Mouse (Mus musculus) bone marrow, adult 2 months (tissue): ENCODE data around the gene Tex30. TPM values are rescaled to one million over a fixed set of nuclear protein-coding genes. Genes with fewer than 3 reads are reported as not detected.
A peak's percentile ranks its signal among the peaks of the same experiment; 100 is the strongest.

Experiments
- H3K27ac ChIP-seq: fragments of 200-500 bp; 2 replicates; pipeline ENCODE4 v1.5.1; 2012; ENCODE audit warnings: low read depth, mild to moderate bottlenecking, control low read depth, inconsistent platforms, low read length; ENCODE audit not compliant: control insufficient read depth, poor library complexity, insufficient read depth
- H3K4me1 ChIP-seq: fragments of 200-500 bp; 2 replicates; pipeline ENCODE4 v1.6.1; 2011; ENCODE audit warnings: low read length; ENCODE audit not compliant: control insufficient read depth, insufficient read depth
- H3K4me3 ChIP-seq: fragments of 200-500 bp; replicated peaks from 2 replicates; pipeline ENCODE3; 2011; ENCODE audit warnings: mild to moderate bottlenecking, low read depth, low read length, control low read depth; ENCODE audit not compliant: control insufficient read depth
- CTCF ChIP-seq: fragments of 200-500 bp; IDR thresholded peaks from 2 replicates; pipeline ENCODE4 v1.5.1; 2011; ENCODE audit warnings: low read length, control low read depth; ENCODE audit not compliant: control insufficient read depth, insufficient read depth
- POLR2A ChIP-seq: fragments of 200-500 bp; IDR thresholded peaks from 2 replicates; pipeline ENCODE4 v1.6.1; 2011; ENCODE audit warnings: low read depth, mild to moderate bottlenecking, control low read depth, low read length, borderline replicate concordance; ENCODE audit not compliant: control insufficient read depth
- WGBS: fragments of 180-500 bp; shearing (Covaris S2); methylation state at CpG from one replicate; pipeline ENCODE4 v1.1.7; 2018; 5-methylcytosine and 5-hydroxymethylcytosine counted together
- polyA plus RNA-seq: library from polyadenylated mRNA; stranded (reverse); fragments of >200 nt; gene quantifications from 2 replicates; pipeline ENCODE4 v1.2.4, GENCODE M21; 2011; ENCODE audit warnings: low replicate concordance; ENCODE audit not compliant: missing spikeins, insufficient read depth, insufficient read length

Gene Tex30
- polyA plus RNA-seq, 1 experiment: 39.5 TPM

GRCm38 (mm10) chr1:44119201-44120073, 17.2 kb upstream of the Tex30 start:
- no peaks in the 10 kb centered on the region for H3K4me1 ChIP-seq
- H3K4me3 ChIP-seq: peak overlapping the region; percentile 68
- peak overlapping the region; percentile 24; the same call in 1 of the 2 replicates for H3K27ac ChIP-seq
- WGBS: under 1% methylated on average over 43 of the region's 43 CpGs
- TF ChIP-seq POLR2A: peak; percentile 35; the same call in 1 of the 2 replicates
- TF ChIP-seq CTCF: peak; percentile 32; the same call in 1 of the 2 replicates

GRCm38 (mm10) chr1:44118239-44119054, 16.2 kb upstream of the Tex30 start, which contains the start of the genes Kdelc1 and Bivm:
Gene Kdelc1 (minus strand): TSS chr1:44118808.
Gene Bivm (plus strand): TSS chr1:44118957.
- under 1% methylated on average over 39 of the region's 39 CpGs for WGBS
- H3K4me3 ChIP-seq: peak within 1 kb of the TSS; percentile 68

GRCm38 (mm10) chr1:44117571-44117970, 15.3 kb upstream of the Tex30 start:
- Histone ChIP-seq H3K4me1 (no peaks in the 10 kb centered on the region), H3K27ac (no peak overlapping the region), H3K4me3 (no peak overlapping the region)
- TF ChIP-seq CTCF: no peak
- no peak for TF ChIP-seq POLR2A

More at GRCm38 (mm10) chr1:44118239-44119054, 16.2 kb upstream of the Tex30 start, which contains the start of the genes Kdelc1 and Bivm:
- no peak for TF ChIP-seq CTCF
- TF ChIP-seq POLR2A: no peak
- peak within 1 kb of the TSS; percentile 24; the same call in 1 of the 2 replicates for H3K27ac ChIP-seq
- no peaks in the 10 kb centered on the region for H3K4me1 ChIP-seq

- no peak for TF ChIP-seq CTCF
- TF ChIP-seq POLR2A: no peak
- Histone ChIP-seq H3K4me1 (no peaks in the 10 kb centered on the region; the same call in 1 of the 2 replicates), H3K27ac (no peak overlapping the region), H3K4me3 (no peak overlapping the region)
- WGBS: 21% methylated on average over 5 of the region's 5 CpGs
Measured at GRCm38 (mm10) chr1:44102939-44103338, 698 bp upstream of the Tex30 start.

- under 1% methylated on average over 55 of the region's 55 CpGs for WGBS
- Histone ChIP-seq H3K27ac (peak overlapping the region; percentile 99), H3K4me1 (no peaks in the 10 kb centered on the region; the same call in 1 of the 2 replicates), H3K4me3 (peak overlapping the region; percentile 93)
- TF ChIP-seq CTCF (no peak), POLR2A (peak; percentile 28; the same call in 1 of the 2 replicates)
Measured at GRCm38 (mm10) chr1:44101448-44102225, 604 bp downstream of the Tex30 start.

- Histone ChIP-seq H3K27ac (no peak overlapping the region), H3K4me1 (no peaks in the 10 kb centered on the region), H3K4me3 (no peak overlapping the region)
- TF ChIP-seq CTCF (no peak), POLR2A (no peak)
- WGBS: 0% methylated on average over 1 of the region's 1 CpGs
Measured at GRCm38 (mm10) chr1:44064625-44065024, 37.6 kb downstream of the Tex30 start.

GRCm38 (mm10) chr1:44063439-44063838, 38.8 kb downstream of the Tex30 start:
- no peak overlapping the region for H3K4me3 ChIP-seq
- no peak overlapping the region for H3K27ac ChIP-seq
- WGBS: 85% methylated on average over 6 of the region's 6 CpGs
- TF ChIP-seq POLR2A: no peak
- TF ChIP-seq CTCF: no peak
- H3K4me1 ChIP-seq: no peaks in the 10 kb centered on the region
